Mouse (Mus musculus) right cerebral cortex, postnatal 10 days (tissue): ENCODE data around the gene Gpkow.
"Not testable (repeated sequence)": the region's sequence is repeated elsewhere in the genome, so short reads cannot be mapped to it uniquely, and the experiment has no call there.

ENCODE experiments used
- DNase-seq, 2 experiments: peaks; one replicate each; pipeline ENCODE4 v3.0.0; 2021; ENCODE audit warnings: low spot score in 2 of 2

The Gpkow gene

DNA sequence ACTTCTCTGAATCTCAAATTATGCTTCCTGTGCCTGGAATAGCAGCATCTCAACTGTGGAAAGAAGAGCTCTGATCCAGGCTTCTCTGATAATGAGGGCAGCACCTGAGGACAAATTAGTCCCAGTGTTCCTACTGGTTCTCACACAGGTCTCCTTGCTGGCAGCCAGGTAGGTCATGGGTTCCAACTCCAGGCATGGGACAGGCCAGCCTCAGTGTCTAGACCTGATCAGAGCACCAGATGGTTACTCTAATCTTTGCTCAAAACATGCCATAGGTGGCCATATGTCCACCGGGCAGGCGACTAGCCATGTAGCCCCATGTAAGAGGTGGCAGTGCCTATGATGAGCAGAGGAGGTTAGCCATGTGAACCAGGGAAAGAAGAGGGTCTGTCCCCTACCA is 8.6 kb upstream of the Gpkow start:
- DNase-seq = no peak

DNA sequence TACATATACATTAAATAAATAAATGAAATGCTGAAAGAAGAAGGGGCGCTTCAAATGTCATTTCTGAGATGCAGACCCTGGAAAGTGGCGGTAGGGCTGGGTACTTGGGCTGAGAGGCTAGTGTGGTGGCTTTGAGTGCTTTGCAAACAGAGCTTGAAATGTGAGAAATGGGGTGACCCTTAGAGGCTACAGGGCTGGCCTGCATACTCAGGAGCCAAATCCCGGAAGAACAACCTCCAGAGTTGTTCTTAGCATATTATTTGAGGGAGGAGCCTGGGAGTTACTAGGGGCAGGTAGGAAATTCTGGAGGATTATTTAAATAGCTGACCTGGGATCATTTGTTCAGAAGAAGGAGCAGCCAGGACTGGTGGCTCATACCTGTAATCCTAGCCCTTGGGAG is 6.4 kb upstream of the Gpkow start:
- DNase-seq = no peak

DNA sequence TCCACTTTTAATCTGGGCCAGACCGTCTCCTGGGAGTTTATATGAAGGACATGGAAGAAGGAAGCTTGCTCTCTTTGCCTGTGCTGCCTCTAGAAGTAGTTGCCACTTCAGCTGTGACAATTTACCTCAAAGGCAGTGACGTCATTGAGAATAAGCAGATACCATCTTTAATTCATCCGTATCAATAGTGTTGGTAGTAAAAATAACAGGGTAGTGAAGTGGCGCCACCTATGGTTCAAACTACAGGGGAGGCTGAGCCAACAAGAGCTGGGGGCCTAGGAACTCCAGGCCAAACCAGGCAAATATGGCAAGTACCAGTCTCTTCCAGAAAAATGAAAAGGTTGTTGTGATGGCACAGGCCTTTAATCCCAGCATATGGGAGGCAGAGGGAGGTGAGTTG is 4.1 kb upstream of the Gpkow start:
- no peak for DNase-seq

DNA sequence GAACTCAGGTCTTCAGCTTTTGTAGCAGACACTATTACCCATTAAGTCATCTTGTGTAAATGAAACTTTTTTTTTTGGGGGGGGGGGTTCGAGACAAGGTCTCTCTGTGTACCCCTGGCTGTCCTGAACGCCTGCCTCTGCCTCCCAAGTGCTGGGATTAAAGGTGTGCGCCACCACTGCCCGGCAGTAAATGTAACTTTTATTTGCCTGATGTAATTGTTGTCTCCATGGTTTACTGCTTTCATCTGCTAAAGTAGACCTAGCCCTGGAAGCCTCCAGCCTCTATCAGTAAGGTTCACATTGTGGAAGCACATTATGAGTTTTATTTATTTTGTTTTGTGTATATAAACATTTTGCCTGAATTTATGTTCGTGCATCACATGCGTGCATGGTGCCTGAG is 411 bp upstream of the Gpkow start:
- no peak for DNase-seq

DNA sequence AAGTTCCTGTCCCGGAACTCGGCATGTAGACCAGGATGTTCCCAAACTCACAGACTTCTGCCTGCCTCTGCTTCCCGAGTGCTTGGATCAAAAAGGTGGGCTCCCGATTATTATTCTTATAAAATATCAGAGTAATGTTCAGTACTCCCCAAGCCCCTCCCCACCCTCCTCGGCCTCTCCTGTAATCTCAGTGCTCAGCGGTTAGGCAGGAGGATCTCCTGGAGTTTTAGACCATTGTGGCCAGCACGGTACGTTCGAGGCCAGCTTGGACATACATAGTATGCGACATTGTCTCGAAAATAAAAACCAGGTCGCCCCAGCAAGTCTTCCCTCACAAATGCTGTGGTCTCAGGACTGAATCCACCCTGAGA is 16.8 kb downstream of the Gpkow start:
- not testable (repeated sequence) for DNase-seq

DNA sequence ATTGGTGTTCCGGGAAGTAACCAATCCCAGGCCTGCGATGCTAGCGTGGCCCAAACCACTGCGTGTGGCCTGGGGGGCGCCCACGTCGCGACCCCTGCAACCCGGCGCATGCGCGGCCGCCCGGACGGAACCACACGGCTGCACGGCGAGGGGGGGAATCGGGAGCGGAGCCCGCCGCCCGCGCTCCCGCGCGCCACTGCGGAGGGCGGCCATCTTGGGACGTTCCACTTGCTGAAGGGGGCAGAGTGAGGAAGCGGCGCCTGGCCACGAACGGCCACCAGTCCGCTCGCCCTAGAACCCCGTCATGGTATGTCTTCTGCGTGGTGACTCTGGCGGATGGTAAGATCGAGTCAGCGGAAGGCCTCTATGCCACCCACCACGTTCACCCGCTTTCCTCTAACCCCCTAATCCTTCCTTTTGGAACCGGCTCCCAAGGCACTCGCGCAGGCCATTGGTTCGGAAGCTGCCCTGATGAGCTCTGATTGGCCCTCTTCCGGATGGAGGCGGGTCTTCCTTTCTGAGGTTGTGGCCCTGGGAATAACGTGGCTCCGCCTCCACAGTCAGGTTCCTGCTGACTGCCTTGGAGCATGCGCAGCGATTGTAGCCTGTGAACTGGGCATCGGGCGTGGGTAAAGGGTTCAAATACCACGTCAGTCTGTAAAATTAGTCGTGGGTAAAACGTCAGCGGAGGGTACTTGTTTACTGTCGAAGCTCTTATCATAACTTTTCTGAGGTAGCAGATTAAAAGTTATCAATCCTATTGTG is 17.4 kb downstream of the Gpkow start, which contains the start of gene Wdr45:
TSS of gene Wdr45 (plus strand) at position 199 of the 765 bp plus-strand sequence.
- DNase-seq = peak; percentile 97

DNA sequence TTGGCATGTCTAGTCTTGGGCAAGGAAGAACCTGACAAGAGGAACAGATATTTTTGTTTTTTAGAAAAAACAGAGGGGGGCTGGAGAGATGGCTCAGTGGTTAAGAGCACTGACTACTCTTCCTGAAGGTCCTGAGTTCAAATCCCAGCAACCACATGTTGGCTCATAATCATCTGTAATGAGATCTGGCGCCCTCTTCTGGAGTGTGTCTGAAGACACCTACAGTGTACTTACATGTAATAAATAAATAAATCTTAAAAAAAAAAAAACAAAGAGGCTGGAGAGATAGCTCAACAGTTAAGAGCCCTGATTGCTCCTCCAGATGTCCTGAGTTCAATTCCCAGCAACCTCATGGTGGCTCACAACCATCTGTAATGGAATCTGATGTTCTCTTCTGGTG is 19.1 kb downstream of the Gpkow start:
- not testable (repeated sequence) for DNase-seq

DNA sequence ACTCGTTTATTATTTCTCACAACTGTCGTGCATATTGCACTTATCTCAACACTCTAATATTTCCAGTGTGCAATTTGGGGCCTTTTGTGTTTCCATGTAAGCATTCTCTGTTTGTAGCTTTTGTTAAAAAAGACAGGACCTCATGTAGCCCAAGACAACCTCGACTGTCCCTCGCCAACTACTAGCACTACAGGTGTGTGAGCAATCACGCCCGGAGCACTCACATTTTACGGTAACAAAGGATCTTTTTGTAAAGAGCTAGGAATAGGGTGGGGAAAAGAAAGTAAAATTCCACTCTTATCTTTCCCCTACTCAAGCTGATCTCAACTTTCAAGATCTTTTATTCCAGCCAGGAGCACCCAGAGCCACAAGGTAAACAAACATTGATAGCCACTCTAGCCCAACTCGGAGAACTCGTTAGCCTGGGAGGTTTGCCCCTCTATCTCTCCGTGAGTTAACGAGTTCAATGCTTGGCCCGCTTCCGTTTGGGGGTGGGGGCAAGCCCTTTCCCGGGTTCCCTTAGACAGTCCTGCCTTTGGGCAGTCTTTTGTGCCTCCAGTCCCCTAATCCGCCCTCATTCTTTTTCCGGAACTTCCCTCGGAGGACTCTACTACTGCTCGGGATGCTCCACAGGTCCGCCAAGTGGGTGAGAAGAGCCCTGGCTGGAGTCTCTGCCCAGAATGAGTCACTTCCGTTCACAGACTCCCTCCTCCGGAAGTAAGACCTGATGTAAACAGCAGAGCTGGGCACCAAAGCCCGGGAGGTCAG is 24.8 kb downstream of the Gpkow start, which contains the start of gene Gm45208:
TSS of gene Gm45208 (plus strand) at position 732 of the 768 bp plus-strand sequence.
- peak; percentile 58 to 76 for DNase-seq

DNA sequence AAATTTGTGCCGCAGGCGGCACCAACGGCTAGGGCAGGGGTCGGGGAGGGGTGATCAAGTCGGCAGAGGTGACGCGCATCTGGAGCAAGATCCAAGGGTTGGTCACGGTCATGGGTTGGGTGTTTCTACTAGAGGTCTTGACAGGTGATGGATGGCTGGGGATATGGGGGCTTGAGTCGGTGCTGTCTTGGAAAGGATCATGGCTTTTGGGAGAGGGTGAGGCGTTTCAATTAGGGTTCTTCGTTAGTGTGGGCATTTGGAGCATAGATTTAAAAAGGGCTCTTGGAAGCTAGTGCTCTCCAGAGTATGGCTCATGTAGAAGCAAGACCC is 25.3 kb downstream of the Gpkow start:
- no peak for DNase-seq

DNA sequence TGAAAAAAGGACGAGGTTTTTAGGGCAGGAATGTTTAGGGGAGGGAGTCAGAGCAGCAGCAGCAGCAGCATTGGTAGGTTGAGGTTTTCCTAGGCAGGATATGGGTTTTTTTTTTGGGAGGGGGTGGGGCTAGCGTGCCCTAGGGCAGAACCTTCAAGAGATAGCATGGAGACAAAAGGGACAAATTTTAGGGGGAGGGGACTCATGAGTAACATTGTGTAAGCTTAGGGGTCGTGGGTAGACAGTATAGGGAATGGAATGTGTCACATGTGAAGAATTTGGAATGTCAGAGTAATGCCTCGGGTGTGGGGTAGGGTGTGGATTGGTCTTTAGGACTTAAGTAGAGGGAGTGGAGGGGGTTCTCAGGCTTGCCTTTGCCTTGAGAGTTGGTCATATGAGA is 25.8 kb downstream of the Gpkow start:
- DNase-seq = no peak

DNA sequence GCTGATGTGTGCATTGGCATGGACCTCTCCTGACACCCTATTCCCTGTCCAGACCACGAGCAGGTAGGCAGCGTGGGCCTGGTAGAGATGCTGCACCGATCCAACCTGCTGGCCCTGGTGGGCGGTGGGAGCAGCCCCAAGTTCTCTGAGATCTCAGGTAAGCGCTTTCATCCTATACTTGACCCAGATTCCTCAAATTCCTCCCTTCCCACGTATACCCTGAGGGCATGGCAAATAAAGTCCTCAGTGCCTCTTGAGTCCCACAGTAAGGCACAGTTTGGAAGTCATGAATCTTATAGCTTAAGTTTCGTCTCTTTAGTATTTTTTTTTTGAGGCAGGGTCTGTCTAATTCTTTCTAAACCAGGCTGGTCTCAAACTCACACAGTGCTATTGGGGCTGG is 27.2 kb downstream of the Gpkow start:
- no peak for DNase-seq

DNA sequence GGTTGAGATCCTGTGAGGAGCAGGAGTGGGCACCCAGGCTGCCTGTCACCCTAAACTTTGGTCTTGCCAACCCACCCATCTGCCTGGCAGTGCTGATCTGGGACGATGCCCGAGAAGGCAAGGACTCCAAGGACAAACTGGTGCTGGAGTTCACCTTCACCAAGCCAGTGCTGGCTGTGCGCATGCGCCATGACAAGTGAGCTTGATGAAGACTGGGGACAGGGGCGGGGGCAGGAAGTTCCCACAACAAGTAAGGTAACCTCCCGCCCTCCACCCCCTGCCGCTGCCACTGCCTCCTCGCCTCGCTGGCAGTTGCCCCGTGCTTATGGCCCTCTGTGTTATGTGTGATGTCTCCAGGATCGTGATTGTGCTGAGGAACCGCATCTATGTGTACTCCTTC is 28.9 kb downstream of the Gpkow start:
- DNase-seq = no peak

DNA sequence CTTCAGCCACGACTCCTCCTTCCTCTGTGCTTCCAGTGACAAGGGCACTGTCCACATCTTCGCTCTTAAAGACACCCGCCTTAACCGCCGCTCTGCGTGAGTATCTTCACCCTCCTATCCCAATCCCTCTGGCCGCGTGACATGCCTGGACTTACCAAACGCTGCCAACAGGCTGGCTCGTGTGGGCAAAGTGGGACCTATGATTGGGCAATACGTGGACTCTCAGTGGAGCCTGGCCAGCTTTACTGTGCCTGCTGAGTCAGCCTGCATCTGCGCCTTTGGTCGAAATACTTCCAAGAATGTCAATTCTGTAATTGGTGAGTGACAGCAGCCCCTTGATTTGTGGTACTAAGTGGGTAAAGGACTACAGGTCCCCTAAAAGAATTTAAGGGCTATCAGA is 30.2 kb downstream of the Gpkow start:
- DNase-seq = no peak

DNA sequence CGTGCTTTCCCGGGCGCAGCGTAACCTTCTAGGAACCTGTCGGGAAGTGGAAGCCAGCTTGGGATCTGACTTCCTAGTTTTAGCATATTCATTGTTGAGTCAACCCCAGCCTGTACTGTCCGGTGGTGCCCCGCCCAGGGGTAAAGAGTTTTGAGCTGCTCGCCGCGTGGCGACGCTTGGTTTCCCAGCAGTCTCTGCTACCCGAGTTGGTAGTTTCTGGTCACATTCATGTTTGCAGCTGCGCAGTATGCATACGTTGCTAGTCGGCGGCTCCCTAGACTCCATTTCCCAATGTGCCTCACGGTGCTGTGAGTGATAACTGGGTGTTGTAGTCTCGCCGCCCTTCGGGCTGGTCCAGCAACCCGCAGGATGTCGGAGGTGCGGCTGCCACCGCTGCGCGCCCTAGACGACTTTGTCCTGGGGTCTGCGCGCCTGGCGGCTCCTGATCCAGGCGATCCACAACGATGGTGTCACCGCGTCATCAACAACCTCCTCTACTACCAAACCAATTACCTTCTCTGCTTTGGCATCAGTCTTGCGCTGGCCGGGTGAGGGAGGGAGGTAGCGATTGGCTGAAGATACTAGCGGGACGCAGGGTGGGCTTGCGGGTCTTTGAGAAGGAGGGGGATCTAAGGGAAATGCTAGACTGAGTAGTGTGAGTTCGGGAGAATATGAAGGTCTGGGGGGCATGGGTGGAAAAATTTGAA is 31.4 kb downstream of the Gpkow start, which contains the start of gene Praf2:
TSS of gene Praf2 (plus strand) at position 225 of the 707 bp plus-strand sequence.
- DNase-seq = peak; percentile 84 to 91

DNA sequence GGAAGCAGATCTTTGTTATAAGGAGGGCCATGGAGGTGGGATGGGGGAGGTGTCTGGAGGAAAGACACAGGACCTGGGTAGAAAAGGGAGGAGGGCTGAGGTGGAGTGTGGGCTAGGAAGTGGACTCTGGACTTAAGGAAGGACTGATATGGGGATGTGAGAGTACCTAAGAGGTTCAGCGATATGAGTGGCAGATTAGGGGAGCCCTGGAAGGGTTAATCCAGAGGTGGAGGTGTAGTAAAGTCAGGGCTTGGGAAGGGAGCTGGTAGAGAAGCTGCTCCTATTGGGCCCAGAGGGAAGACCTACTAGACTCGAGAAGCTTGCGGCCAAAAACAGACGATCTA is 32.0 kb downstream of the Gpkow start:
- no peak for DNase-seq

DNA sequence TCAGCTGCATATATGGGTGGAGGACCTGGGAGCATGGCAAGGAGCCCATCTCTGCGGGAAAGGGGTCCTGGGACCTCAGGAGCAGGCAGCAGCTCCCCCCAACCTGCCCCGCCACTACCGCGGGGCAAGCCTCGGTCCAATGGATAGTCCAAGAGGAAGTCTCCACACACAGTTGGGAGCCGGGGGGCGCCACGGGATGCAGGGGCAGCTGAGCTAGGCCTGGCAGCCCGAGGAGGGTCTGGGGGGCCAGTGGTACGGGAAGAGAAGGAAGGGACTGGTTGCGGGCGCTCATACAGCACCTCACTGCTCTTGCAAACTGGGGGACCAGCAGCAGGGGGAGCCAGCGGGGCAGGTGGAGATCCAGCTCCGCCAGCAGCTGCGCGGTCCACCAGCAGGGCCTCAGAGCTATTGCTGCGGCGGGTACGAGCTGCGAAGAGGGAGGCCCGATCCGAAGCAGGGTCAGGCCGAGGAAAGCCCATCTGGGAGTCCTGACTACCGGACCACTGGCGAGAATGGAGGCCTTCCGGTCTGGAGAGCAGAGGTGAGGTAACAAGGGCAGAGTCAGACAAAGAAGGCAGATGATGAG is 36.7 kb downstream of the Gpkow start:
- DNase-seq = peak in 1 of 2 experiments; percentile 68

DNA sequence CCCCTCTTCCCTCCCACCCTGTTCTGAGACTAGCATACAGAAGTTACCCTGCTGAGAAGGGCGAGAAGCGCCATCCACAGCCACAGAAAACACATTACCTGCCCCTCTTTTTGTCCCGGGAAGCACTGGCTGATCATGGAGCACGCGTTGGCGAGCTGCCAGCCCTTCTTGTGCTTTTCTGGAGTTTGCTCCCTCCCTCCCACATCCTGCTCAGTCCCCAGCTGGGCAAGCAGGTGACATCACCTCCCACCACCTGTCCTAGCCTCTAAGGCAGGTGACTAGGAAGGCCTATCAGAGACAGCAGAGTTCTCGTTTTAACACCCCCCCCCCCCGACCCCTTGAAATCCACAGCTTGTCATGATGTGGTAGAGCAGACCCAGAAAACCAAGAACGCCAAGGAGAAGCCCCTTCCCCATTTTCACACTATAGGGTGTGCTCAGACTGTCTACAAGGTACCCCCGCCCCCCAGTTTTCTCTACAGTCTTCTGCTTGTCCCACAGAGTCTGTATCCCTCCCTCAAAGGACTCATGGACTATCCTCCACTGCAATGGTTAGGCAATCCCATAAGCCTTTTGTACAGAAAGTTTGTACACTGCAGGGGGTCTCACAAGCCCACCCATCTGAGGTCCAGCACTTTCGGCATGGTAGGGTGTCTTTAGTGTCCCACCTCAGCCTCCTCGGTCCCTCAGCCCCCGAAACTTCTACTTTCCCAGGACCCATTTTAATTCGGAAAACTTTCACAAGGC is 42.6 kb downstream of the Gpkow start:
- DNase-seq = no peak

DNA sequence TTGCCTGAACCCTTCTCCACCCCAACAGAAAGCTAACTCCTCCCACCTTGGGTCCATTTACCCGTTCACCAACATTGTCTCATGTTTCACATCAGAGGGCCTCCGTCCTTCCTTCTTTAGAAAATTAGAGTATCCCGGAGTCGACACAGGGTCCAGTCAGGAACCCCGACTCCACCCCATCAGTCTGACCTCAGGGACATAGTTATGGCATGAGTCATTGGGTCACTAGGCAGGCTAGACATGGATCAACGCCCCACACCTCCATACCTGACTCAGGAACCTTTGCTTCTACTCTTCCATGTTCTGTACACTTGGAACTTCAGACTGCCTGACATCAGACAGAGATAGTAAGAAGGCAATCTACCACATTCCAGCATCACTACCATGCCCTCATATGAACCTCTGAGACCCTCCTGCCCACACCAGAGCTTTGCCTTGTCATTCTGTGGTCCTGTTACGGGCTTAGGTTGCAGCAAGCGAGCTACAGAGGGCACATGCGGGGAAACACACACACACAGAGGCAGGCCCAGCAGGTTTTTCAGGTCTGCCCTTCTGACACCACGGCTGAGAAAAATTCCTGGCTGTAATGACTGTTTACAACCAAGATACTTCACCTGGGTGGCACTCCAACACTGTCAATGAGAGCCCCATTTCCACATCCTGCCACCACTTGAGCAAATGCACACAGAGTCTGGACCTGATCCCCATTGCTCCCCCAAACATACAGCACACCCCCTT is 43.3 kb downstream of the Gpkow start:
- no peak for DNase-seq

DNA sequence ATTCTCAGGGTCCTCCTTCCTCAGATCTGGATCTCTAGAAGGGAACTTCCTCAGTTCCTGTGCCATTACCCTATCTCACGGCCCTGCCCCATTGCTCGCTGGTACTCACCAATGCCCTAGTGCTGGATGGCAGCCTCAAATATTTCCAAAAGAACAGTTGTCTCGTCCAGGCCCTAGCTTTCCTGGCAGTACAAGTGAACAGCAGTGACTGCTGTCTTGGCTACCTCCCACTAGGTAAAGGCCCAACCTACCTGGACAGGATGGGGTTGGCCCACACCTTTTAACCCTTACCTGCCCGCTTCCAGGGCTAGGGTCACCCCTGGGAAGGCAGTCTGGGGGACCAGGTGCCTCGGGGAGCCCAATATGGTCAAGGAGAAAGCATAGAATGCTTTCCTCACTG is 44.2 kb downstream of the Gpkow start:
- DNase-seq = no peak

DNA sequence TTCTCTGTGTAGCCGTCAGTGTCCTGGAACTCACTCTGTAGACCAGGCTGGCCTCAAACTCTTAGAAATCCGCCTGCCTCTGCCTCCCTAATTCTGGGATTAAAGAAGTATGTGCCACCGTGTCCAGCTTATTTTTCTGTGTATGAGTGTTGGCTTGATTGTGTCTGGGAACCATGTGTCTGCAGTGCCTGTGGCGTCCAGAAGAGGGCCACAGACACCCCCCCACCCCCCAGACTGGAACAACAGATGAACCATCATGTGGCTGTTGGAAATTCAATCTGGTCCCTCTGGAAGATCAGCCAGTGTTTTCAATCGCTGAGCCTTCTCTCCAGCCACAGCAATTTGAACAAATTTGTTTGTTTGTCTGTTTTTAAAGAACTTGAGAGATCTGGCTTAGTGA is 46.5 kb downstream of the Gpkow start:
- no peak for DNase-seq

DNA sequence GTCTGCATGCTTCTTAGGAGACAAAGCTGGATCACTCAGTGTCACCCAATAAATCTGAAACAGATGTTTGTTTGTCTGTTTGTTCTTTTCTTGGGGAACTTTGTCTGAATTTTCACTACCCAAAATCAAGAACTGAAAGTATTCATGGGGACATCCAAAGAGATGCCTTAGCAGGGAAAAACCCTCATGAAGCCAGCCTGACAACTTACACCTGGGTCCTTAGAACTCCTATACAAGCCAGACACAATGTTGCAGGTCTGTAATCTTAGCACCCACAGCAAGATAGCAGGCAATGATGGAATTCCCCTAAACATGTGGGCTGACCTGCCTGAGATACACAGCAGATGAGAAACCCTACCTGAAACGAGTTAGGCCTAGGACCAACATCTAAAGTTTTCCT is 48.0 kb downstream of the Gpkow start:
- DNase-seq = no peak
